Mouse (Mus musculus): Measurements from ENCODE around the gene Susd4.

The Susd4 gene

DNA sequence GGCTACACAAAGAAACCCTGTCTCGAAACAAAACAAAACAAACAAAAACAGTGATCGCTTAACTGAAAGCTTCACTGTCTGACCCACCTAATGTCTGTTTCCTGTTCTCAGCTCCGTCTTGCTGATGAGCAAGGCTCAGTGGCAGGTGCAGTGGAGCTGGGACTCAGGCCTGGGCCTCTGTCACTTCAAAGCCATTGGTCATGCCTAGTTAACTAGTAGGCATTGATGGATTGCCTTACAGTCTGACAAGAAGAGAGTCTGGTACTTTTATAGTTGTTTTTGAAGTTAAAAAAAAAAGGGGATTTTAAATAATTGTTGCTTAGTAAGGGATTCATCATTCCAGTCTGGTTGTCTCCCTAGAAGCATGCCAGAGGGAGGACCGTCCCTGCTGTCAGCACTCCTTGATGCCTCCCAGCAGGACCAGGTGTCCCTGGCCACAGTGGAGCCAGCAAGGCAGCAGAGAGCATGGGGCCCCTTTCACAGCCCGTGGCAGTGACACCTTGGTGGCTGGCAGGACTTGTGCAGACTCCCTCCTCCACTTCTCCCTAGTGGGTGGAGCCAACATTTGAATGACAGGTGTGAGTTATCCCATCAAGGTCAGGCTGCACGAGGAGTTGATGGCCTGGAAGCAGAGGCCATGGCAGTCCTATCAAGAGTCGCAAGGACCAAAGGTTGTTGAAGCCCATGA, 98.2 kb downstream of the Susd4 start:
- no peak for DNase-seq (ENCODE audit: low spot score)

DNA sequence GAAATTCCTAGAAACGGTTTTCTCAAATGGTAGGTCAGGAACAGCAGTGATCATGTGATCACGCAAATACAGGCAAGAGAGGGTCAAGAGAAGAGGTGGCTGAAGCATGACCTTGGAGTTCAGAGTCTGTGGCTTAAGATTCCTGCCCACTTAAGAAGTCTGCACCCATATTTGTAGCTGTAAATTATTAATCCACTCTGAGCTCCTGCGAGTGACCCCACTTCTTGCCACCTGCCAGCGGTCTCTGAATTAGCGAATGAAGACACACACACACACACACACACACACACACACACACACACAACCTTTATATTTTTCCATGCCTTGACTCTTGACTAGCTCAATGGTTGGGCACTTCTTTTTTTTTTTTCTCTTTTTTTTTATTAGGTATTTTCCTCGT, 99.7 kb downstream of the Susd4 start:
- DNase-seq (ENCODE audit: low spot score), result no peak

DNA sequence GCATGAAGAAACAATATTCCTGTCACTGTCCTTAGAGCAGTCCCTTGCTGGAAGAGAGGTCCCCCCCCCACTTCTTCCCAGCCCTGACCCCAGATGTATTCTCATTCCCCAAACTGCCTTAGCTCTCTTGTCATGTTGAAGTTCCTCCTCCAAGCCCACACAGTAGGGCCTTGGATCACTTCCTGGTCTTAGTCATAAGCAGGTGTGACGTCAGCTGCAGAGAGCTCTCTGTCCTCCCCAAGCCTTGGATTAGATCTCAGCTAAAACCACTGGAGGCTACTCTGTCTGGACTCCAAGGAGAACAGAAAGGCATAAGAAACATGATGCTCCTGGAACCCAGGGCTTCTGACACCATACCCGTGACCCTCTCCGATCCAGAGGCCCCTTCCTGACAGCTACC, 104.2 kb downstream of the Susd4 start:
- DNase-seq (ENCODE audit: low spot score), result no peak

DNA sequence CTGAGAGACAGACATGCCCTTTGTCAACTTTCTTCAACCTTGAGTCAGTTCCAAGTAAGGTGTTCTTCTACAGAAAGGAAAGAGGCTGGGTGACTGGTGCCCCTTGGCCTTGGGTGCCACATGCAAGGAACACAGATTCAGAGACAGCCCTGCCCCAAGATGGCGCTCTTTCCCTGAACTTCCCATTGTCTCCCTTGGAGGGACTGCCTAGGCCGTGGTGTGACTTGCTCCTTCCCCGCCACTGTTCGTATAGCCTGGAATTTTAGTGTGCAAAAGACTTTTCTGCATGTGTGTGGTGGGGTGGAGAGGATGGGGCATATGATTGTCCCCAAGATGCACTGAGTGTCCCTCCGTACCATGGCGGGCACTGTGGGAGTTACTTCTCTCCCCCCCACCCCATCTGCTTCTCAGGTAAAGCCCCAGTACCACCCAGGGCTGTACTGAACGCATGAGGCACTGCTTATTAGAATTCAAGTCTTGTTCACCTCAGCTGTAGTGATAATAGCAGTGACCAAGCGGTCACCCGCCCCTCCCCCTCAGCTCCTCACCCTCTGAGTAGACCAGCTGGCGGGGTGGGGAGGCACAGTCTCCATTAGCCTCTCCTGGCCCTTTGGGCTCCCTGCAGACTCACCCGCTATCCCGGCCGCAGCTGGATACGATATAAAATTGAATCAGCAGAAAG, 104.9 kb downstream of the Susd4 start:
- DNase-seq (ENCODE audit: low spot score), result peak; percentile 62

DNA sequence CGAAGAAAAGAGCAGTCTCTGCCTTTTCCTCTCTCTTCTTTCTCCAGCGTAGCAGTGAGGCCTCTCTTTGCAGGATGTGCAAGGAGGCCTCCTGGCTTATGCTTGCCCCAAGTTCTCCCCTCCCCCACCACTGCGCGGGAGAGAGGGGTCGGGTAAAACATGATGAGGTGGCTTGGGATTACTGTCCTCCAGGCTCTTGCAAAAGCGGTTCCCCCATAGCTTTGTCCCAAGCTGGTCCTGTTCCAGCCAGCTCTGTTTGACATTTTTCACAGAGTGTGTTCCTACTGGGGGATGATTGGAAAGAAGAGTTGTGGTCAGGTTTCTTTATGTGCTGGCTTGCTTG, 105.4 kb downstream of the Susd4 start:
- no peak for DNase-seq (ENCODE audit: low spot score)

DNA sequence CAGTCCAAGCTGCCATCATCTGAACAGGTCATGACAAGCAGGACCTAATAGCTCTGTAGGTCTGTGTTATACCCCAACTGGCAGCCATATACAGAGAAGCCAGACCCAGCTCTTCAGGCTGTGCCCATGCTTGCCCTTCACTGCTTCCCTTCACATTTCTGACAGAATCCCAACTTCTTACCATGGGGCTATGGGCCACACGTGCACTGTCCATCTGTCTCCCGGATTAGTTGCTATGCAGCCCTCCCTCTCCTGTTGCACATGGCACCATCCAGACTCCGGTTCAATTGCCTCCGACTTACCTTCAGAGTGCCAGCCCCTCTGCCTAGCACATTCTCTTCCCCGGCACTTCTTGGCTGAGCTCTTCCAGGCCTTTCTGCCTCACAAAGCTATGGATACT, 114.5 kb downstream of the Susd4 start:
- no peak for DNase-seq (ENCODE audit: low spot score)

DNA sequence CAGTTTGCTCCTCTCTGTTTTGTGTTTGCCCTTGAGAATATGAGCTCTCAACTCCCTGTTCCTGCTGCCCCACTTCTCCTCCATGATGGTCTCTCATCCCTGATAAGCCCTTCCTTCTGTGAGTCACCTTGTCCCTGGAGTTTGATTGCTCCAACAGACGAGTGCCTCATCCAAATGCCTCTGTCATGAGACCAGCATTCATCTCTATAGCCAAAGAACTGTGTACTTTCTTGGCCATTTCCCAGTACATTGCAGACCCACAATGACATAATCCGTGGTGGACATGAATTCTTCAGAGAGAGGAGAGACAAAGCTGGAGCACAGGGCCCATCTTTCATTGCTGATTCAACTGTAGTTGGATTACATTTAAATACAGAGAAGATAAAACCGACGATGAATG, 115.1 kb downstream of the Susd4 start:
- DNase-seq (ENCODE audit: low spot score), result no peak

DNA sequence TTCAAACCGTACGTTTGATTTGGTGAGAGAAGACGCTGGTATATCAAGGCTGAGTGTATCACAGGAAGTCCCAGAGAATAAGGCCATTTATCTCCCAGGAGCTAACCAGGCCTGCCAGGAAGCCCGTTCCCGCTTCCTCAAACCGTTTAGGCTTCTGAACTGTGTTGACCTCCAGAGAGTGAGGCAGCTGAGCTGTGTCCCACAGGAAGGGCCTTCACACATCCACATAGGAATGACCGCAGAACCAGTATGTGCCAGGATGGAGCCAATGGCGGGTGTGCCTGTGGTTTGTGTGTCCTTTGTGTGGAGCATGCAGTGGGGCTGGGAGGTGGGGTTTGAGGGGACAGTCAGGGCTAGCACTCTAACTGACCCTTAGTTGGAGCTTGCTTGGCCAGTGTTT, 117.6 kb downstream of the Susd4 start:
- no peak for DNase-seq (ENCODE audit: low spot score)

DNA sequence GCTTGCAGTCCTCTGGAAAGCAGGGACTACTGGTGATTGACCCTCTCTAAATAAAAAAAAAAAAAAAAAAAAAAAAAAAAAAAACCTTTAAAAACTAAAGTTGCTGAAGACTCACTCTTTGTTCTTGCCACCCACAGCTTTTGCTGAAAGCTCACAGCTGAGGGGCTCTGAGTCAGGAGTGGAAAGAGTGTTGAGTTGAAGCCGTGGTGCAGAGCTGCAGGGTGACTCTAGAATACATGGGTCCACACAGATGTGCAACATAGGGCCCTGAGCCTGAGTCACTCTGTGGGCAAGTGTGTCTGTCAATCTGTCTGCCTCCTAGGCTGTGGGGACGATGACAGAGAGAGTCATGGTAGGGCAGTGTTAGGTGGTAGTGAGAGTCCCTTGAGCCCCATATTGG, 119.0 kb downstream of the Susd4 start:
- no peak for DNase-seq (ENCODE audit: low spot score)

DNA sequence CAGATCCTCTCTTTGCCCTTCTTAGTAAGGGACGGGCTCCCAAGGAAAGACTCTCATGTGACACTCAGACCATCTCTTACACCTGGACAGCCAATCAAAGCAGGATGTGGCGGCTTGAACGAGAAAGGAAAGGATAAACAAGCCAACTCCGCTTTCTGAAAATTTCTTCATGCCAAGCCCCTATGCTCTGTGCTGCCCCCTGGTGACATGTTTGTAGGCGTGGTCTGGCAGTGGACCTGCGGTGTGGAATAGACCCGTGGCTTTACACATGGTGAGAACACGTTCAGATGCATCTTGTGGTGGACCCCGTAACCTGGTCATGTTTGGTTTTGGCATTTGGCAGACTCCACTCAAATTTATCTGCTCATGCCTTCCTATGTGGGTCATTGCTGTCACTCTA, 132.0 kb downstream of the Susd4 start:
- peak; percentile 81 for DNase-seq (ENCODE audit: low spot score)

DNA sequence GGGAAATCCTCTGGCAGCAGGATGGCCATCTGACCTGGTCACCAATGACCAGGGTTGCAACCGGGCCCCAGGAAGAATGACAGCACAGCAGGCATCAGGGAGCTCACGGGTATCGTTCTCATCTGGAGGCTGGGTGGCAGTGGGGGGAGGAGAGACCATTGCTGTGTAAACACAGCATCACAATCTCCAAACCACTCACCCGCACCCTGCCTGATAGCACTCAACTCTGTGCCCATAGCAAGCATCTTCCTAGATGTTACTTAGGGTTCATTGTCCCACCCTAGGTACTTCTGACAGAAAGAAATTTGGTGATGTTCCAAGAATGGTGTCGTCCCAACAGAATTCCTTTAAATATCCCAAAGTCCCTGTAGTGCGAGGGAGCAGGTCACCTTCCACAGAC, 133.4 kb downstream of the Susd4 start:
- DNase-seq (ENCODE audit: low spot score), result no peak

DNA sequence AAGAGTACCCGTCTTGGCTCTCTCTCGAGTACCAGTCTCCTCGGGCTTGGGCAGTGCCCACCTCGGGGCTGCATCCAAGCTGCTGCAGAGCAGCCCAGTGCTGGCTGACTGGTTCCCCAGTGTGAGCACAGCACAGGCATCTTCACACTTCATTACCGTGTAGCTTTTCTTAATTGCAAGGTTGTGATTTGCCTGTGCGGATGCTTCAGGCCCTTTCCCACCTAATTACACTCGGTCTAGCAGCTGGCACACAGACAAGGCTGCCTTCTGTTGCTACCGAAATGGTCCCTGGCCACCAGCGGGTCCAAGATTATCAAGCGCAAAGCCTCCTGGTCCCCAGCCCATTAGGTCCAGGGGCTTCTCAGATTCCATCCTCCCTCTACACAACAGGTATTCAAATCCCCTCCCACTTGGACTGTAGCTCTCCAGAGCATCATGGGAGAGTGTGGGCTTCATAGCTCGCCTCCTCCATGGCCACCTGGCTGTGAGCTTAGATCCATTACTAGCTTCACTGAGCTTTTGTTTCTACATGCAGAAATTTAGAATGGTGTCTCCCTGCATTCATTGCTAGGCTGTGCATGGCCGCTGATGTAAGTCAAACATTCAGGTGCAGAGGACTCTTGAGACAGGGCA, 134.0 kb downstream of the Susd4 start:
- DNase-seq (ENCODE audit: low spot score), result no peak

DNA sequence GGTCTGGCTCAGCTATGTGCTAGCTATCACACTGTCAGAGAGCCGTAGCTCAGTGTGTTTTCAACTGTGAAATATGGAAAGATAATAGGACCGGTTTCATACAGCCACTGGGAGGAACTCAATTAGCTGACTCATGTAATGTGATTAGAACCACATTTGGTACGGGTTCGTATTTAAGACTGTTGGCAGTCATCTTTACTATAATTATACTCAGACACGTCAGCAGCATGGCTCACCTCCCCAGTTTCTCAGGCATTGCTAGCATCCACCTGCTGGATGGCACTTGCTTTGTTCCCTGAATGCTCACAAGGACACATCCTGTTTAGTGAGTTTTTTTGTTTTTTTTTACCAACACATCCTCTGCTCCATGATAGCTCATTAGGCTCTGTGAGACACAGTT, 138.4 kb downstream of the Susd4 start:
- no peak for DNase-seq (ENCODE audit: low spot score)

DNA sequence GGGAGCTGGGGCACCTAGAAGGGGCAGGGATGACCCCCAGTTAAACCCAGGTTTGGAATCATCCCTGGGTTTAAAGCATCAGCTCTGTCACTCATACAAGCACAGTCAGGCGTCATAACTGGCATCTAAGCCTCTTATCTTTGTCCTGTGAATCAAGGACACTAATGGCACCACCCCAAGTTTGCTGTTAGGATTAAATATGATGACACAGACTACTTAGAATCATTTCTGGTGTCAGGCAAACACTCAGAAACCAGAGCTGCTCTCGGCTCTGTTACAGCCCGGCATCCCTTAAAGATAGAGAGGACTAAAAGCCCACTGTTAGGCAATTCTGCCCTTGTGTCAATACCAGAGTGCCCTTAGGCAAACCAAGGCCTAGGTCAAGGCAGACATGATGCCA, 139.2 kb downstream of the Susd4 start:
- DNase-seq (ENCODE audit: low spot score), result no peak

DNA sequence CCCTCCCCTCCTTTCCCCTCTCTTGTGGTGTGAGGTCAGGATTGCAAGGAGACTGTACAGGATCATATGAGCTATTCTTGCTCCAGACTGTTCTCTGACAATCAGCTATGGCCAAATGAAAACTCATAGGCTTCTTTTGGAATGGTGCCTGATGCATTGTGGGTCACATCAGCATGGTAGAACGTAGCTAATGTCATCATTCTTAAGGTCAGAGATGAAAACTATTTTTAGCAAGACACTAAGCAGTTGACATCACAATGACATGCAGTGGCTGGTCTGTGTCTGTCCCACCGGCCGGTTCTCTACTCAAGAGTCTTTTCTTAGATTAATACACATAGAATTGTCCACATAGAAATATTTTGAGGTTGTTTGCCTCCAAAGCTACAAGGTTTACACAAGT, 142.0 kb downstream of the Susd4 start:
- DNase-seq (ENCODE audit: low spot score), result no peak

DNA sequence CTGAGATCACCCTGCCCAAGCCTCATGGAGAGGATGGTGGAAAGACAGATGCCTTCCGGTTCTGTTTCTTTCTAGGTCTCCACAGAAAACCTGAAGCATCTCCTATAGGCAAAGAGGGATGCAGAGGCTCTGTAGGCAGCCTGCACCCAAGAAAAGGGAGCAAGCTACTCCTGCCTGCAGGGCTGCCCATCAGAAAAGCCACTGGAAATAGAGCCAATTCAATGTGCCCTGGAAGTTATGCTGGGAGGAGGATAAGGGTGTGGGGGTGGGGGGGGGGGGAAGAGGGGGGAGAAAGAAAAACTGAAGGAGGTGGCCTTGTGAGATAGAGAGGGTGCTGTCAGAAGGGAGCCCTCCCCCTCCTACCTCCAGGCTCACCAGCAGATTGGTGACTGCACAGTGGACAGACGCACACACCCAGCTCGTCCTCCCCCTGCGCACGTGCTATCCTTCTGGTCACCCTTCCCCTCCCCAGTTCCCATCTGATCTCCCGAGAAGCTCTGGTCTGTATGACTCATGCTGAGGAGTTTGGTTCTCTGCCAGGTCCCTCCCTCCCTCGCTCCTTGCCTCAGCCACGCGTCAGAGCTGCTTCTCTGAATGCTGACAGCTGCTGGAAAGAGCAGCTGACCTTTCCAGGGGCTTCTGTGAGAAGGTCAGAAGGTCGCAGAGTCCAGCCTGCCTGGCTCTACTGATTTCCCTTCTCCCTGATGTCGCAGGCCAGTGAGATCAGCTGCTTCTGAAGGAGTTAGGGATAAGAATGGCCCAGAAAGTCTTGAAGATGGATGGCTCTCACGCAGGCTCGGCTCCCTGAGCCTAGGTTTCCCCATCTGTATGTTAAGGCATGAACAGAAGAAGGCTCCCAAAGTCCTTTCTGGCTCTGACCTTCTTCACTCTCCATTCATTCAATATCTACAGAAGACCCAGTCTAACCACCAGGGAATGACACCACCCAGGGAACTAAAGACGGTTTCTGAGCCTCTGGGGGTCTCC, 144.7 kb downstream of the Susd4 start:
- DNase-seq (ENCODE audit: low spot score), result peak; percentile 89

DNA sequence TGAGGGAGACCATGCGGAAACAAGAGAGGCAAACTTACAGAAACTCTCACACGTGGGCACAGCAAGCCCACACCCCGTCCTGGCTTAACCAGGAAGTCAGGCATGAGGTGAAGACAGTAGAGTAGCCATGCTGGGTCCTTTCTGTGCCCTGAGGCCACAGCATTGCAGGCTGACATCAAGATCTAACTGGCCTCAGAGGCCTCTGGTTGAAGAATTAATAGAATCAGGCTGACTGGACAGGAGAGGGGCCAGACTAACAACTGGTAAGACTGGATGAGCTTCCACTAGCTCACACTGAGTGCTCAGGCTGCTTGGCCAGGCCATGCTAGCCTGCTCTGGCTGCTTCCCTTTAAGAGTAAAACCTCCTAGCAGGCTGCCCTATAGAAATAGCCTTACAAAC, 145.4 kb downstream of the Susd4 start:
- DNase-seq (ENCODE audit: low spot score), result peak; percentile 28

DNA sequence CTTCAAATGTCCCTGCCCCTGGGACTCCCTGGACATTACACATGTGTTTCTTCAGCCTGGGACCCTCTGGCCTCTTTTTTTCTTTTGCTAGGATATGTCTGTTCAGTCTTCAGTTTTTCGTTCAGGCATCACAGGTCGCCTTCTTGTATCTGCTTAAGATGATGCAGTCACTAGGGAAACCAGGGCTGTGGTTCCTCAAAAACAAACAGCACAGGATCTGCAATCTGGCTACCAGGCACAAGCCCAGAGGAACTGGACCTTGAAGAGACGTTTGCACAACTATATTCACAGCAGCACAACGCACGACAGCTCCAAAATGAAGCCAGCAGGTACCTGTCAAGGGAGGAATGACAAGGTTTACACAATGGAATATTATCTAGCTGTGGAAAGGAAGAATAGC, 145.9 kb downstream of the Susd4 start:
- no peak for DNase-seq (ENCODE audit: low spot score)

DNA sequence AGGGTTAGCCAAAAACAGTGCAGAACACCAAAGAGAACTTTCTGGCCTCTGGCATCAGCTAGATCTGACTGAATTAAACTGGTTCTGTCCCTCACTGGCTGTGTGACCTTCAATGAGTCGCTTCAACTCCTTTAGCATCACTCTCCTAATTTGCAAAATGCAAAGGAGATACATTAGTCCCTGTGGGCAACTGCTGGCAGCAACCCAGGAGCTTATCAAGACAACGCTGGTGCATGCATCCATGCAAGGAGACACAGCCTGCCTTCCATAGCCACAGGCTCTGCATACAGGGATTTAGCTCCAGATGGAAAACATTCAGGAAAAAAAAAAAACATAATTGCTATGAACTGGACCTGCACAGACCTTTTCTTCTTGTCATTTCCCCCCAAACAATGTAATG, 148.9 kb downstream of the Susd4 start:
- peak; percentile 37 for DNase-seq (ENCODE audit: low spot score)

DNA sequence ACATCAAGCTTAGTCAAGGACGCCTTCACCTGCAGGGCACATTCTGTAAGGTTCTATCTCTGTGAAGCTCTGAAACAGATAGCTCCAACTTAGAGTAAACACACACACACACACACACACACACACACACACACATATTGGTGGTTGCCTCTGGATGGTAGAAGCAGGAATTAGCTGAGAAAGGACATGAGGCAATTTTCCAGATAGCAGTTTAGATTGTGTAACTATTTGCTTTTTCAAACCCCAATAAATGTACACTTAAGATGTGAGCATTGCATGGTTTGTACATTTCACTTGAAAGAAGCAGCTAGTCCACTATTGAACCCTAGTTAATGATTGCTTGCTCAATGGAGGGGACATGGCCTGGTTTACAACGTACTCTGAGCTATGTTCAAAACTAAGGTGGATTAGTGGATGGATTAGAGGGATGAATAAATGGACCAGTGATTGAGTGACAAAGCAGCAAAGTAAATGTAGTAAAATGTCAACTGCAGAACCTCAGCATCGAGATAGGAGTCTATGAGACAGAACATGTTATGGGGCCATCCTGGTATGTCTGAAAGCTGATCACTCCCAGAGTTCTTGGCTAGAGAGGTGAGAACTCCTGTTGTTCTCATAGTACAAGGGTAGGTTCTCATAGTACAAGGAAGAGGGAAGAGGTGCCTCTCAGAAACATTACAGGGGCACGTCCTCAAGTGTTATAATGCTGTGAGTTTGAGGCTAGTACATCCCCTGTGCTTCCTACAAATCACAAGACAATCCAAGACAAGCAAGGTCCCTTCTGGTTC, 150.7 kb downstream of the Susd4 start:
- DNase-seq (ENCODE audit: low spot score), result peak; percentile 3

DNA sequence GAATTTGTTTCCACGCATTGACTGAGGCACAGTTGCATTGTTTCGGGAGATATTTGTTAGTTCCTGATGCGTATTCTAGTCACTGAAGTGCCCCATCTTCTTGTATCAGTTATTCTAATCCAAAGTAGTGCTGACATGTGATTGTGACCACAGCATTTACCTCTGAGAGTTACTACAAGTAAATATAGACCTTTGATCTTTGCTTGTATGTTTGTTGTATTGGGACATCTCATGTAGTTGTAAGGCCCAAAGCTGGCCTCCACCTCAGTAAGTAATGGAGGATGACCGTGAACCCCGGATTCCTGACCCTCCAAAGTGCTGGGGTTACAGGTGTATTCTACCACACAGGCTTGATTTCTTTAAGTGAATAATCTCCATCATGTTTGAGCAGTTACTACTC, 152.5 kb downstream of the Susd4 start:
- no peak for DNase-seq (ENCODE audit: low spot score)
